Mouse (Mus musculus) ovary, postnatal 36 days (tissue): ENCODE data around the gene Nrgn.

ENCODE experiments used
- DNase-seq: peaks from one replicate; pipeline ENCODE4 v3.0.0; 2022; ENCODE audit warnings: low spot score, mixed read lengths

The Nrgn gene

DNA sequence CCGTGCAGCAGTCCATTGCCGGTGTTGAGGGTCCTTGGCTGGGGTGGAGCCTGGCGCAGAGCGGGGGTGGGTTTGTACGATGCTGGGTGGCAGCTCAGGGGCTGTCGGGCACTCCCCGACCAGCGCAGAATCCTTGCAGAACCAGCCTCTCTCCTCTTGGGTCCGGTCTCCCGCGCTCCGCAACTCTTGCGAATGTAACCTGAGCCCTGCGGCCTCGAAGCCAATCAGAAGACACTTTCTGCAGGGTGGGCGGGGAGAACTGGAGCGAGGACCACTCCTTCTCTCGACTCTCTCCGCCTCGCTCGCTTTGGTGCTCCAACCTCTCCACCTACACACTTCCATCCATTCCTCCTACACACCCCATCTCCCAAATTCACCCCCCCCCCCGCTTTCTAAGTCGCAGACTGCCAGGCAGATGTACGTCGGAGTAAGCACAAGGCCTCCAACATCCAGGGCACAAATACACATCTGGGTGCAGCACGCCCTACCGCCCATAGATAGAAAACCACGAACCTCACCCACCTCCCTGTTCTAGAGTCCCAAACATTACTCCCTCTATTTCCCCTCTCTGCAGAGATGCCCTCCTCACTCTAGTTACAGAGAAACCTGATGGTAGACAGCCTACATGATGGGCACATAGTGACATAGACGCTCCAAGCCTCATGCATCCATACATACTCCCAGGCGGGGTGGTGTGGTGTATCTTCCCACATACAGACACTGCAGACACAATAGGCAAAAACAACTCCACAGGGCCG lies at the start of gene Nrgn:
Gene Nrgn (minus strand): TSS at position 369 of the 758 bp plus-strand sequence.
- peak; percentile 84 for DNase-seq

- no peak for DNase-seq
Observed at GRCm38 (mm10) chr9:37600538-37601205, 48.0 kb upstream of the Nrgn start.

DNA sequence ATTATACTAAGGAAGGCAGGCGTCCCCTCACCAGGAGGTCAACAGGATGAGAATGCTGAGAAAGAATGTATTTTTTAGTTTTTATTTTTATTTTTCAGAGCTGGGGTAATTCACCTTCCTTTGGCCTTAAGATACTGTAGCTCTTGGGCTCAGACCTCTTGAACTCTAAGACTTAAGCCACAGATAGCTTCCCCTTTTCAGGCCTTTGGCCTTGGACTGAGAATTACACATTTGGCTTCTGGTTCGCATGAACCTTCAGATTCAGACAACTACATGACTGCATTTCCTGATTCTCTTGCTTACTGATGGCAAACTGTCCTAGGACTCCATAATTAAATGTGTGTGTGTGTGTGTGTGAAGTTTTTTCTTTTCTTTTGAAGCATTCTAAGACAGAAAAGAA lies 45.9 kb upstream of the Nrgn start:
- no peak for DNase-seq

DNA sequence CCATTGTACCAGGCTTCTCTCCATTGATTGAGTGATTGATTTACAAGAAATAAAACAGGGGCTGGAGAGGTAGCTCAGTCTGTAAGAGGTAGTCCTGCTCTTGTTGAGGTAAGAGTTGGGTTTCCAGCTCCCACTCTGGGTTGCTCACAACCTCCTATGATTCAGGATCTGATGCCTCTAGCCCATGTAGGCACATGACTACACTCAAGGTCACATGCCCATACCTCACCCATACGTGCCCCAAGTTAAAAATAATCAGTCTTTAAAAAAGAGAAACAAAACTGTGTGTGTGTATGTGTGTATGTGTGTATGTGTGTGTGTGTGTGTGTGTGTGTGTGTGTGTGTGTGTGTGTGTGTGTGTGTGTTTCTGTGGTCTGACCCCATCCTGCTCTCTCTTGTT lies 42.9 kb upstream of the Nrgn start:
- no peak for DNase-seq

GRCm38 (mm10) chr9:37593690-37594089 lies 41.0 kb upstream of the Nrgn start:
- no peak for DNase-seq

DNA sequence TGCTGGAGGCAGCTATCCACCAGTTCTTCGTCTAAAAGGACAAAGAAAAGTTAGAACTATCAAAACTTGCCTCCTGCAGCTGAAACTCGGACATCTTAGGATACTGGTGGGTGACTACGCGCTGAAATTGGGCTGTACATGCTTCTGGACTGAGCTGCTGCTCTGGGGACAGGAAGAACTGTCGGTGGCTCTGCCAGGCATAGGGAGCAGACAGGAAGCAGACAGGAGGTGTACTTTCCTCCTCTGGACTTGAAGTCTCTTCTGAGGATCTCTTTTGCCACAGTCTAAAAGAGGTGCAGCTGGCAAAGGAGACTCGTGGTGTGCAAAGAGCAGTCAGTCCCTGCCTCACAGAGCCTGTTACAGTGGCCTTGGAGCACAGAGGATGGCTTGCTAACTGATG lies 39.9 kb upstream of the Nrgn start:
- DNase-seq: no peak

DNA sequence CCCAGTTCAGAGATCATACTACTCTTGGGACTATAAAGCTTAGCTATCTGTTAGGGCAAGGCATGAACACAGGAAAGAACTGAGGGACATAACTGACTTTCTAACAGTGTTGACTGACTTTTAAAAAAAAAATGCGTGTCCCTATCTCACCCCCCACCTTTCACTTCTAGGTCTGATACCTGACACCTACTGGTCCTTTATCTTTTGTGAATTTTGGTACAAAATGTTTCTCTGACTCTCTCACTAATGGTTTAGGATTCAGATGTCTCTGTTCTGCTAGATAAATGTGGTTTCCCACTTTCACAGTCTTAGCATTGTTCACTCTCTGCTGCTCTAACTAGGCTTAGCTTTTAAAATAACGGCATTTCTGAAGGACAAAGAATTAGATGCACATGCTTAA lies 39.3 kb upstream of the Nrgn start:
- DNase-seq: no peak

DNA sequence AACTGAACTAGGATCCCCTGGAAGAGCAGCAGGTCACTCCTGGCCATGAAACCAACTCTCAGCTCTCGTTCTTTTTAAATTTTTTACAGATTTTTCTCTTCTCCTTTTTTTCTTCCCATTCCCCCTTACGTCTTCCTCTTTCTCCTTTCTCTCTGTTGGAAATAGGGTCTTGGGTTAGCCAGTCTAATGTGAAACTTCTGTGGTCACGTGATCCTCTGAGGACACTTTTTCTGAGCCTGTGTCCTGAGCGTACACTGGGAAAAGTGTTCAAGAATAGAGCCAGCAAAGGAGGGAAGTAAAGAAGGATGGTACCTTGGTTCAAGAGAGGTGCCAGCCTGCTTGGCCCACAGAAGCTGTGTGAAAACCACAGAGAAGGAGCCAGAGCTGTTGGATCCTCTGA lies 37.7 kb upstream of the Nrgn start:
- DNase-seq: no peak

DNA sequence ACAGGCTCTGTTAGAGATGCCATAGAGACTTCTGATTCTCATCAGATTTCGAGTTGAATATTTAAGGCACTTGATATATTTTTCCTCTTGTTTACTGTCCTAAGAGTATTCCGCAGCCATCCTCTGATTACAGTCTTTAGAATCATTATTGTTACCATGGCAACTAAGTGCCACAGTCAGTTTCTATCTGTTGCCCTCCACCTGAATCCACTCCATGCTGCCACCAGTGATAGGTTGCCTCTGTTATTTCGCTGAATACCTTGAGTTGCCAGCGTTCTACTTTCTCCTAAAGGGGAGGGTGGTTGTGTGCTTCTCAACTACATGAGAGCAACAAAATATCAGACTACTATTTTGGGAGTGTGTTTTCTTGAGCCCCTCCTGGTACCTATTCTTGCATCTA lies 34.0 kb upstream of the Nrgn start:
- DNase-seq: no peak

- DNase-seq: no peak
Observed at GRCm38 (mm10) chr9:37583594-37583993, 30.9 kb upstream of the Nrgn start.

DNA sequence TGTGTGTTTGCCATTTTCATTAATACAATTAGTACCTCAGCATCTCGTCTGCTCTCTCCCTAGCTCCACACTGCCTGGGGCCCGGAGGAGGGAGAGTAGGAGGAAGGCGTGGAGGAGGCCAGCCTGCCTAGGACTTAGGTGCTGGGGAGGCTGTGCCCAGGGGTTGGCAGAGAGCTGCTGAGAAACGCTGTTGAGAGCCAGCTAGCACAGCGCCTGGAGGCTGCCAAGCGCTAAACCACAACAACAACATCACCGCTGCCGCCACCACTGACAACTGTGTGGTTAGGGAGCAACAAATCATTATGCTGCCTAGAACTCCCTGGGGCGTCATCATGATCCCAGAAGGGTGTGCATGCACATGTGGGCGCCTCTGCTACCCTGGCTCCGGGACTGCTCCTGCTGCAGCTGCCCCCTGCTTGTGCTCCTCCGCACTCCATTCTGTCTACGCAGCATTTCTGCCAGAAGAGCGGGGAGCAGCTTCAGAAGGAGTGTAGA lies 23.8 kb upstream of the Nrgn start:
- DNase-seq: no peak

- DNase-seq: no peak
Observed at GRCm38 (mm10) chr9:37572204-37572876, 19.6 kb upstream of the Nrgn start.

DNA sequence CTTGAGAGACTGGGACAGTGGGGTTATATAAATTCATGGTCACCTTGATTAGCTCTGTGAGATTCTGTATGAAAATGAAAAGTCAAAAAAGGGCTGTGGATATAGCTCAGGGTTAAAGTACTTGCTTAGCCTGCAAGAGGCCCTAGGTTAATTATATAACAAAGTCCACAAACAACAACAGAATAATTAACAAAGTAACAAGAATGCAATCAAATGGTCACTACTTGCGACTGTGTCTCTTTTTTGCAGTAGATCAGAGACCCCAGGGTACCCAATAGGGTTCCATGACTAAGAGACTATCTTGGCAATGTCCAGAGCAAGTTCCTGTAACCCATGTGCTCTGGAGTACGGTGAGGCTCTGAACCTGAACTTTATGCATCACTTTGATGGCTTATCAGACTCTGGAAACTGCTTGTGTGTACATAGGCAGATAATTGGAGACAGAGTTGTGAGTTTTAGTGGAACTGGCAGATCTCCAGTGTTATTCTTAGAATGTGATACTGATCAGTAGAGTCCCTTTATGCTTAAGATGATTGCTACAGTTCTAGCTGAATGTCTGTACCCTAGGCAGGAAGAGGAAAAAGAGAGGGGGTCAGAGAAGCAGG lies 16.6 kb upstream of the Nrgn start:
- no peak for DNase-seq

GRCm38 (mm10) chr9:37568605-37569214 lies 16.0 kb upstream of the Nrgn start:
- DNase-seq: no peak

DNA sequence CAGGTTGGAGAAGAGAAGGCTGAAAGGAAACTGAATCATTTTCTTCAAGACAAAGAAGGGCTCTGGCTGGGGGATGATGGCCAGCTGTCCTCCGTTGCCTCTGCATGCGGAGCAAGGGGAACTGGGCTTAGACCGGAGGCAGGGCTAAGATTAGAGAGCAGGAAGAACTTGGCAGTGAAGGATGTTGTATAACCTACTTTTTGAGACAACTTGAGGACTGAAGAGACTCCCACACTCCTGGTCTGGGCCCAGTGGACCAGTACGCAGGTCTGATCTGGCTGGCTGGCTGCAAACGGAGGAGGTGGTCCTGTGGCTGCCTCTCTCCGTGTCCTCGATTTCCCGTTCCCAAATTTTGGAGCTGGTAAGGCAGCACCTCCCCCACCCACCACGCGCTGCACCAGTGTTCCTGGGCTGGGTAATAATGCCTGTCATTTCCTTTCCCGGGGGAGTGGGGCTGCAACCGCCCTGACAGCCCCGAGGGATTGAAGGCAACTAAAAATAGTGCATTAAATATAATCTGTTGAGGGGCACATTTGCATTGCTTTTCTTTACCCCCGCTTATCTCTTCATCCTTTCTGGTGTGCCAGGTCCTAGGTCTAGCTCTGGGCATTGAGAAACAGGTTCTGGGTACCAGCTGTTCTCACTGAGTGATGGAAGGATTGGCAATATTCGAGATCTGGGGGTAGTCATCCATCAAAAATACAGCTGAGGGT lies 15.3 kb upstream of the Nrgn start:
- DNase-seq: no peak

- no peak for DNase-seq
Observed at GRCm38 (mm10) chr9:37567454-37567853, 14.8 kb upstream of the Nrgn start.

- DNase-seq: no peak
Observed at GRCm38 (mm10) chr9:37567019-37567418, 14.3 kb upstream of the Nrgn start.

- no peak for DNase-seq
Observed at GRCm38 (mm10) chr9:37563805-37564204, 11.1 kb upstream of the Nrgn start.

DNA sequence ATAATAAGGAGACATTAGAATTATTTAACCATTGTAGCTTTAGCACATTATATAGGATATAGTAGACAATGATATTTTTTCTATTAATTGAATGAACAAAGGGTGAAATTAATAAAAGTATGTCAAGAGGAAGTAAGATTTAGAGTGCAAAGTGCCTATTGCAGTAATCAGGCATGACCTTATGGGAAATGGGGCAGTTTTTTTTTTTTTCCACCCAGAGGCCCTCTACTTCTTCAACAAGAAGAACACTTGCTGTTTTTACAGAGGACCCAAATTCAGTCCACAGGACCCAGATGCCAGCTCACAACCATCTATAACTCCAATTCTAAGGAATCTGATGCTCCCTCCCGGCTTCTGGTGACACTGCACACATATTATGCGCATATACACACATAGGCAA lies 7.9 kb upstream of the Nrgn start:
- no peak for DNase-seq

GRCm38 (mm10) chr9:37556366-37556765 lies 3.7 kb upstream of the Nrgn start:
- DNase-seq: no peak
